ENCODE assay signal across 15 mouse cellular contexts in genomic region chr17:27533354-27533753, GRCm38 (mm10). TPM values are rescaled to one million over a fixed set of nuclear protein-coding genes. Genes with fewer than 3 reads are reported as not detected.
A peak's percentile ranks its signal among the peaks of the same experiment; 100 is the strongest.
DNase-seq lines count a peak whose midpoint lies in the region; ATAC-seq and TF ChIP-seq lines count a peak whose summit lies in the region.
"Had no signal": no experiment of that assay in that cellular context is flagged by ENCODE, and none has a peak within 500 bp of the region (broad histone marks: within the 10 kb centered on the region; RNA-seq: fewer than 3 reads in every experiment).

No protein-coding gene starts in this region.

- no peak overlapping the region for H3K27ac ChIP-seq in intestine, postnatal 0 days (ENCODE audit: low read depth, low read length)
- no peak overlapping the region for H3K27ac ChIP-seq in intestine, embryonic 16.5 days (ENCODE audit: low read length)
- H3K27ac ChIP-seq in lung, embryonic 14.5 days (ENCODE audit: low read depth), result no peak overlapping the region
- no peak overlapping the region for H3K27ac ChIP-seq in MEL (ENCODE audit: control insufficient read depth, low read depth, low read length)
- H3K27ac ChIP-seq in stomach, postnatal 0 days (replicated peaks), result no peak overlapping the region
- H3K27ac ChIP-seq: embryonic facial prominence, embryonic 13.5 days; hindbrain, embryonic 12.5 days; limb, embryonic 12.5 days had no signal

- H3K4me2 ChIP-seq in intestine, postnatal 0 days (replicated peaks; ENCODE audit: low read depth), result no peak overlapping the region
- H3K4me2 ChIP-seq in intestine, embryonic 16.5 days (ENCODE audit: low read depth, low read length), result no peak overlapping the region
- H3K4me2 ChIP-seq in lung, embryonic 14.5 days, result no peak overlapping the region
- no peak overlapping the region for H3K4me2 ChIP-seq in stomach, postnatal 0 days (replicated peaks; ENCODE audit: low read depth)
- H3K4me2 ChIP-seq: embryonic facial prominence, embryonic 13.5 days; hindbrain, embryonic 12.5 days; limb, embryonic 12.5 days had no signal

- TF ChIP-seq CTCF in intestine, postnatal 0 days (IDR thresholded peaks at IDR 0.05; ENCODE audit: low read depth), result peak; percentile 32; the same call in 1 of the 2 replicates
- 0 out of 2 replicates have a peak, but pooled peaks have one; percentile 16 for TF ChIP-seq CTCF in lung, embryonic 14.5 days (IDR thresholded peaks at IDR 0.05; ENCODE audit: low read depth)
- peak; percentile 35 to 67 (median 59) for TF ChIP-seq CTCF in MEL (IDR thresholded peaks at IDR 0.05 in 2 of 3, conservative IDR thresholded peaks at IDR 0.05 in 1 of 3; ENCODE audit: control insufficient read depth in 1 of 3, insufficient read depth in 1 of 3, low read depth in 2 of 3, low read length in 3 of 3, poor library complexity in 1 of 3, severe bottlenecking in 1 of 3)
- peak; percentile 41 for TF ChIP-seq CTCF in stomach, postnatal 0 days (IDR thresholded peaks at IDR 0.05; ENCODE audit: low read depth)

- no peak overlapping the region for H3K4me3 ChIP-seq in intestine, postnatal 0 days (ENCODE audit: low read depth, low read length)
- H3K4me3 ChIP-seq in intestine, embryonic 16.5 days (ENCODE audit: low read length), result no peak overlapping the region
- no peak overlapping the region for H3K4me3 ChIP-seq in lung, embryonic 14.5 days (ENCODE audit: low read depth, low read length)
- no peak overlapping the region for H3K4me3 ChIP-seq in MEL (ENCODE audit: control insufficient read depth in 1 of 2, insufficient read depth in 1 of 2, low read depth in 2 of 2, low read length in 2 of 2)
- no peak overlapping the region for H3K4me3 ChIP-seq in stomach, postnatal 0 days (ENCODE audit: low read depth, low read length)
- H3K4me3 ChIP-seq: embryonic facial prominence, embryonic 13.5 days; hindbrain, embryonic 12.5 days; limb, embryonic 12.5 days; megakaryocyte, embryonic 14.5 days had no signal

- H3K36me3 ChIP-seq in intestine, postnatal 0 days (ENCODE audit: control insufficient read depth, insufficient read depth), result no peaks in the 10 kb centered on the region
- H3K36me3 ChIP-seq in intestine, embryonic 16.5 days (ENCODE audit: control insufficient read depth, insufficient read depth, low read length), result no peaks in the 10 kb centered on the region
- H3K36me3 ChIP-seq in lung, embryonic 14.5 days (ENCODE audit: insufficient read depth), result no peaks in the 10 kb centered on the region
- H3K36me3 ChIP-seq in MEL (ENCODE audit: control insufficient read depth in 1 of 2, insufficient read depth in 2 of 2, low read length in 2 of 2), result no peaks in the 10 kb centered on the region
- no peaks in the 10 kb centered on the region for H3K36me3 ChIP-seq in stomach, postnatal 0 days (ENCODE audit: control insufficient read depth, insufficient read depth, low read length)
- H3K36me3 ChIP-seq: embryonic facial prominence, embryonic 13.5 days; hindbrain, embryonic 12.5 days; limb, embryonic 12.5 days had no signal

- no peak for ATAC-seq in intestine, postnatal 0 days
- no peak for ATAC-seq in intestine, embryonic 16.5 days
- ATAC-seq in lung, embryonic 14.5 days (ENCODE audit: insufficient read depth), result no peak
- no peak for ATAC-seq in stomach, postnatal 0 days (ENCODE audit: low FRiP score, low TSS enrichment)

- peak; percentile 68 for TF ChIP-seq RAD21 in MEL (IDR thresholded peaks at IDR 0.05; ENCODE audit: low read depth, low read length)

- H3K9me3 ChIP-seq in intestine, postnatal 0 days (ENCODE audit: control insufficient read depth), result no peaks in the 10 kb centered on the region
- H3K9me3 ChIP-seq in intestine, embryonic 16.5 days (ENCODE audit: control insufficient read depth, low read length), result no peaks in the 10 kb centered on the region
- no peaks in the 10 kb centered on the region for H3K9me3 ChIP-seq in lung, embryonic 14.5 days (ENCODE audit: low read depth, low read length)
- H3K9me3 ChIP-seq in MEL (replicated peaks; ENCODE audit: insufficient read depth, low read length), result no peaks in the 10 kb centered on the region
- no peaks in the 10 kb centered on the region for H3K9me3 ChIP-seq in stomach, postnatal 0 days (ENCODE audit: control insufficient read depth, low read length)
- H3K9me3 ChIP-seq: embryonic facial prominence, embryonic 13.5 days; hindbrain, embryonic 12.5 days; limb, embryonic 12.5 days had no signal

- H3K79me2 ChIP-seq in MEL (ENCODE audit: control insufficient read depth, insufficient read depth, low read length, poor library complexity), result no peaks in the 10 kb centered on the region

- H3K9ac ChIP-seq in intestine, postnatal 0 days (ENCODE audit: low read depth, low read length), result no peak overlapping the region
- H3K9ac ChIP-seq in intestine, embryonic 16.5 days (ENCODE audit: low read depth, low read length), result no peak overlapping the region
- no peak overlapping the region for H3K9ac ChIP-seq in lung, embryonic 14.5 days
- no peak overlapping the region for H3K9ac ChIP-seq in MEL (ENCODE audit: control insufficient read depth, low read depth, low read length, poor library complexity, severe bottlenecking)
- no peak overlapping the region for H3K9ac ChIP-seq in stomach, postnatal 0 days (ENCODE audit: low read length)
- H3K9ac ChIP-seq: embryonic facial prominence, embryonic 13.5 days; hindbrain, embryonic 12.5 days; limb, embryonic 12.5 days had no signal

- H3K4me1 ChIP-seq in intestine, postnatal 0 days (replicated peaks; ENCODE audit: control insufficient read depth, insufficient read depth, low read length), result no peaks in the 10 kb centered on the region
- H3K4me1 ChIP-seq in intestine, embryonic 16.5 days (ENCODE audit: control insufficient read depth, insufficient read depth, low read length), result no peaks in the 10 kb centered on the region
- no peaks in the 10 kb centered on the region for H3K4me1 ChIP-seq in lung, embryonic 14.5 days (ENCODE audit: insufficient read depth)
- no peaks in the 10 kb centered on the region for H3K4me1 ChIP-seq in MEL (ENCODE audit: control insufficient read depth in 1 of 2, insufficient read depth in 2 of 2, low read length in 2 of 2)
- no peaks in the 10 kb centered on the region for H3K4me1 ChIP-seq in stomach, postnatal 0 days (replicated peaks; ENCODE audit: control insufficient read depth, insufficient read depth)

- H3K27me3 ChIP-seq in intestine, postnatal 0 days (replicated peaks; ENCODE audit: control insufficient read depth, insufficient read depth, low read length), result no peaks in the 10 kb centered on the region
- no peaks in the 10 kb centered on the region for H3K27me3 ChIP-seq in intestine, embryonic 16.5 days (replicated peaks; ENCODE audit: control insufficient read depth, insufficient read depth, low read length)
- no peaks in the 10 kb centered on the region for H3K27me3 ChIP-seq in lung, embryonic 14.5 days (ENCODE audit: insufficient read depth, low read length)
- H3K27me3 ChIP-seq in MEL (ENCODE audit: control insufficient read depth in 1 of 2, insufficient read depth in 2 of 2, low read length in 2 of 2), result no peaks in the 10 kb centered on the region
- no peaks in the 10 kb centered on the region for H3K27me3 ChIP-seq in stomach, postnatal 0 days (ENCODE audit: control insufficient read depth, insufficient read depth, low read length)
- H3K27me3 ChIP-seq: embryonic facial prominence, embryonic 13.5 days; limb, embryonic 12.5 days had no signal

- peak; percentile 32 for DNase-seq in lung, embryonic 14.5 days
- DNase-seq in lung, postnatal 14 days, result no peak
- peak; percentile 62 for DNase-seq in MEL (ENCODE audit: low read depth, low spot score)
- no peak for DNase-seq in stomach, postnatal 0 days (ENCODE audit: low spot score)
- DNase-seq in heart, adult 8-10 months (ENCODE audit: low spot score), result no peak
- DNase-seq: cerebellum, adult 2 months; kidney, adult 8-10 months; spleen, adult 18-20 months; thymus, postnatal 25 days had no signal

- WGBS in intestine, postnatal 0 days, result 93% methylated on average over 3 of the region's 3 CpGs
- 95% methylated on average over 3 of the region's 3 CpGs for WGBS in intestine, embryonic 16.5 days
- 94% methylated on average over 3 of the region's 3 CpGs for WGBS in lung, embryonic 14.5 days
- WGBS in stomach, postnatal 0 days, result 90% methylated on average over 2 of the region's 3 CpGs

- no peak for TF ChIP-seq POLR2A in MEL (IDR thresholded peaks at IDR 0.05; ENCODE audit: control insufficient read depth in 1 of 2, insufficient read depth in 1 of 2, low read depth in 1 of 2, low read length in 2 of 2, poor library complexity in 1 of 2)

- no peak for TF ChIP-seq EP300 in MEL (IDR thresholded peaks at IDR 0.05; ENCODE audit: low read depth in 1 of 2, low read length in 2 of 2)
- TF ChIP-seq EP300 in stomach, postnatal 0 days (optimal IDR thresholded peaks at IDR 0.05), result no peak

RNA-seq across cellular contexts. Expression of gene Grm4, which starts 12.2 kb away (rescaled TPM):
- polyA plus RNA-seq in intestine, postnatal 0 days (2015; fragmentation: Nextera tagmentation; extraction: Ambion mirVana), result 0.47 TPM in 2 replicates
- 0.40 and 0.44 TPM in 2 replicates for polyA plus RNA-seq in intestine, embryonic 16.5 days (2015; fragmentation: Nextera tagmentation; extraction: Ambion mirVana)
- 0.05 and 0.11 TPM in 2 replicates for polyA plus RNA-seq in lung, embryonic 14.5 days (2014; fragmentation: Nextera tagmentation; extraction: Ambion mirVana)
- total RNA-seq in MEL (2012; rRNA removed), result not detected in 2 replicates
- polyA plus RNA-seq in MEL (2012; ENCODE audit: insufficient read depth in 1 of 2, insufficient read length in 2 of 2, low read depth in 1 of 2, low replicate concordance in 2 of 2, missing spikeins in 1 of 2), result under 1 TPM in 1 of 2 experiments, not detected in 1; 0.06 TPM
- polyA plus RNA-seq in stomach, postnatal 0 days (2015; fragmentation: Nextera tagmentation; extraction: Ambion mirVana), result 0.16 TPM in 2 replicates
- under 1 TPM in 3 of 4 experiments, not detected in 1; 0.16 to 0.30 (median 0.23) TPM for total RNA-seq in heart, adult 8-10 months (2022)

RNA-seq across cellular contexts. Expression of gene Hmga1, which starts 22.9 kb away (rescaled TPM):
- 108 and 116 TPM in 2 replicates for polyA plus RNA-seq in intestine, postnatal 0 days (2015; fragmentation: Nextera tagmentation; extraction: Ambion mirVana)
- polyA plus RNA-seq in intestine, embryonic 16.5 days (2015; fragmentation: Nextera tagmentation; extraction: Ambion mirVana), result 286 and 319 TPM in 2 replicates
- polyA plus RNA-seq in lung, embryonic 14.5 days (2014; fragmentation: Nextera tagmentation; extraction: Ambion mirVana), result 295 and 329 TPM in 2 replicates
- 96.0 and 106 TPM in 2 replicates for total RNA-seq in MEL (2012; rRNA removed)
- 100 to 1,000 TPM in 1 of 2 experiments, not detected in 1; 112 TPM for polyA plus RNA-seq in MEL (2012; ENCODE audit: insufficient read depth in 1 of 2, insufficient read length in 2 of 2, low read depth in 1 of 2, low replicate concordance in 2 of 2, missing spikeins in 1 of 2)
- 71.1 and 78.4 TPM in 2 replicates for polyA plus RNA-seq in stomach, postnatal 0 days (2015; fragmentation: Nextera tagmentation; extraction: Ambion mirVana)
- 10 to 100 TPM; 42.6 to 51.1 (median 46.9) TPM for total RNA-seq in heart, adult 8-10 months (2022)

RNA-seq across cellular contexts. Expression of gene AI413582, which starts 32.2 kb away (rescaled TPM):
- 80.3 and 83.0 TPM in 2 replicates for polyA plus RNA-seq in intestine, postnatal 0 days (2015; fragmentation: Nextera tagmentation; extraction: Ambion mirVana)
- polyA plus RNA-seq in intestine, embryonic 16.5 days (2015; fragmentation: Nextera tagmentation; extraction: Ambion mirVana), result 39.7 and 46.7 TPM in 2 replicates
- polyA plus RNA-seq in lung, embryonic 14.5 days (2014; fragmentation: Nextera tagmentation; extraction: Ambion mirVana), result 17.6 and 21.8 TPM in 2 replicates
- 20.6 and 21.5 TPM in 2 replicates for total RNA-seq in MEL (2012; rRNA removed)
- 10 to 100 TPM in 1 of 2 experiments, not detected in 1; 56.5 TPM for polyA plus RNA-seq in MEL (2012; ENCODE audit: insufficient read depth in 1 of 2, insufficient read length in 2 of 2, low read depth in 1 of 2, low replicate concordance in 2 of 2, missing spikeins in 1 of 2)
- polyA plus RNA-seq in stomach, postnatal 0 days (2015; fragmentation: Nextera tagmentation; extraction: Ambion mirVana), result 37.1 and 37.7 TPM in 2 replicates
- 10 to 100 TPM in 2 of 4 experiments, 1 to 10 TPM in 2; 6.4 to 10.3 (median 9.9) TPM for total RNA-seq in heart, adult 8-10 months (2022)

Comparison
In these comparisons a context has a peak if more than half of its experiments do, and no peak if none do; other contexts are left out.
1. DNase-seq: peak in lung, embryonic 14.5 days (single experiment) and MEL (single experiment); none in lung, postnatal 14 days (single experiment), stomach, postnatal 0 days (single experiment) and heart, adult 8-10 months (single experiment).
2. Peak in every context shown above with its lines, with median percentiles within 50 percentile points of each other: CTCF ChIP-seq.